Mouse (Mus musculus) MEL (cell line): ENCODE measurements around the gene Kif23. TPM values are rescaled to one million over a fixed set of nuclear protein-coding genes. Genes with fewer than 3 reads are reported as not detected.

Experiments
- DNase-seq: peaks from one replicate; pipeline ENCODE4 v3.0.0; 2011; ENCODE audit warnings: low read depth, low spot score
- H3K27ac ChIP-seq: 2 replicates; pipeline ENCODE4 v1.5.1; 2012; ENCODE audit warnings: low read depth, mild to moderate bottlenecking, control low read depth, low read length, moderate library complexity; ENCODE audit not compliant: control insufficient read depth
- H3K27me3 ChIP-seq, 2 experiments: fragments of 150-350 bp in 1 of 2; sonication (generic) in 1 of 2; 2 replicates each; pipeline ENCODE4 v1.6.1; 2012; ENCODE audit warnings: low read length in 2 of 2, mild to moderate bottlenecking in 2 of 2, improper control_type of control experiment in 1 of 2, moderate library complexity in 1 of 2; ENCODE audit not compliant: insufficient read depth in 2 of 2, control insufficient read depth in 1 of 2
- H3K36me3 ChIP-seq, 2 experiments: 2 replicates each; pipeline ENCODE4 v1.6.1; 2012 to 2014; ENCODE audit warnings: low read length in 2 of 2, improper control_type of control experiment in 1 of 2, inconsistent platforms in 1 of 2, mild to moderate bottlenecking in 1 of 2; ENCODE audit not compliant: insufficient read depth in 2 of 2, control insufficient read depth in 1 of 2
- H3K4me1 ChIP-seq, 2 experiments: fragments of 150-350 bp in 1 of 2; sonication (generic) in 1 of 2; 2 replicates each; pipeline ENCODE4 v1.6.1; 2012; ENCODE audit warnings: low read length in 2 of 2, improper control_type of control experiment in 1 of 2, mild to moderate bottlenecking in 1 of 2; ENCODE audit not compliant: insufficient read depth in 2 of 2, control insufficient read depth in 1 of 2
- H3K4me3 ChIP-seq, 2 experiments: fragments of 150-350 bp in 1 of 2; sonication (generic) in 1 of 2; 2 replicates each; pipeline ENCODE4 v1.5.1; 2012; ENCODE audit warnings: low read depth in 2 of 2, low read length in 2 of 2, mild to moderate bottlenecking in 2 of 2, moderate library complexity in 2 of 2, control low read depth in 1 of 2, improper control_type of control experiment in 1 of 2; ENCODE audit not compliant: control insufficient read depth in 1 of 2, insufficient read depth in 1 of 2
- H3K79me2 ChIP-seq: 2 replicates; pipeline ENCODE4 v1.6.1; 2012; ENCODE audit warnings: mild to moderate bottlenecking, low read length, moderate library complexity; ENCODE audit not compliant: control insufficient read depth, poor library complexity, insufficient read depth
- H3K9ac ChIP-seq: 2 replicates; pipeline ENCODE4 v1.6.1; 2012; ENCODE audit warnings: low read depth, mild to moderate bottlenecking, control low read depth, low read length, moderate library complexity; ENCODE audit not compliant: control insufficient read depth, poor library complexity, severe bottlenecking
- H3K9me3 ChIP-seq: fragments of 150-350 bp; sonication (generic); replicated peaks from 2 replicates; pipeline ENCODE4 v1.6.1; 2012; ENCODE audit warnings: mild to moderate bottlenecking, low read length, improper control_type of control experiment, moderate library complexity; ENCODE audit not compliant: insufficient read depth
- BHLHE40 ChIP-seq: IDR thresholded peaks from 2 replicates; pipeline ENCODE4 v1.6.1; 2012; ENCODE audit warnings: low read depth, mild to moderate bottlenecking, inconsistent platforms, low read length, improper control_type of control experiment, borderline replicate concordance
- CTCF ChIP-seq, 3 experiments: IDR thresholded peaks in 2 of 3; conservative IDR thresholded peaks in 1 of 3; 2 replicates each; pipeline ENCODE4 v1.5.1; 2011 to 2012; ENCODE audit warnings: low read length in 3 of 3, low read depth in 2 of 3, mild to moderate bottlenecking in 2 of 3, improper control_type of control experiment in 1 of 3, inconsistent platforms in 1 of 3, mixed read lengths in 1 of 3, moderate library complexity in 1 of 3; ENCODE audit not compliant: control insufficient read depth in 1 of 3, insufficient read depth in 1 of 3, poor library complexity in 1 of 3, severe bottlenecking in 1 of 3
- E2F4 ChIP-seq: IDR thresholded peaks from 2 replicates; pipeline ENCODE4 v1.6.1; 2011; ENCODE audit warnings: low read depth, low read length, improper control_type of control experiment, borderline replicate concordance
- EP300 ChIP-seq, 2 experiments: IDR thresholded peaks; 2 replicates each; pipeline ENCODE4 v1.6.1; 2011; ENCODE audit warnings: improper control_type of control experiment in 2 of 2, low read length in 2 of 2, low read depth in 1 of 2, mild to moderate bottlenecking in 1 of 2
- ETS1 ChIP-seq: IDR thresholded peaks from 2 replicates; pipeline ENCODE4 v1.6.1; 2012; ENCODE audit warnings: low read depth, mild to moderate bottlenecking, inconsistent platforms, low read length, improper control_type of control experiment, moderate library complexity
- GATA1 ChIP-seq: IDR thresholded peaks from 2 replicates; pipeline ENCODE4 v1.6.1; 2011; ENCODE audit warnings: low read depth, low read length, improper control_type of control experiment
- JUND ChIP-seq: IDR thresholded peaks from 2 replicates; pipeline ENCODE4 v1.6.1; 2011; ENCODE audit warnings: low read depth, mild to moderate bottlenecking, improper control_type of control experiment, low read length
- MAFK ChIP-seq: IDR thresholded peaks from 2 replicates; pipeline ENCODE4 v1.6.1; 2011; ENCODE audit warnings: low read depth, mild to moderate bottlenecking, low read length, improper control_type of control experiment, borderline replicate concordance
- MAX ChIP-seq: IDR thresholded peaks from 2 replicates; pipeline ENCODE4 v1.6.1; 2011; ENCODE audit warnings: low read length, improper control_type of control experiment
- MAZ ChIP-seq: IDR thresholded peaks from 2 replicates; pipeline ENCODE4 v1.6.1; 2012; ENCODE audit warnings: low read depth, mild to moderate bottlenecking, inconsistent platforms, low read length, improper control_type of control experiment
- MEF2A ChIP-seq: IDR thresholded peaks from 2 replicates; pipeline ENCODE4 v1.6.1; 2014; ENCODE audit warnings: low read depth, mild to moderate bottlenecking, inconsistent platforms, low read length, improper control_type of control experiment; ENCODE audit not compliant: poor library complexity, insufficient replicate concordance, severe bottlenecking; ENCODE audit errors: extremely low read depth
- MXI1 ChIP-seq: IDR thresholded peaks from 2 replicates; pipeline ENCODE4 v1.6.1; 2011; ENCODE audit warnings: mild to moderate bottlenecking, low read depth, low read length, improper control_type of control experiment
- MYB ChIP-seq: IDR thresholded peaks from 2 replicates; pipeline ENCODE4 v1.6.1; 2011; ENCODE audit warnings: mild to moderate bottlenecking, low read depth, low read length, improper control_type of control experiment
- MYC ChIP-seq: IDR thresholded peaks from 2 replicates; pipeline ENCODE4 v1.6.1; 2011; ENCODE audit warnings: low read depth, mild to moderate bottlenecking, low read length, improper control_type of control experiment, moderate library complexity
- NRF1 ChIP-seq: IDR thresholded peaks from 2 replicates; pipeline ENCODE4 v1.6.1; 2014; ENCODE audit warnings: low read depth, mild to moderate bottlenecking, inconsistent platforms, low read length, improper control_type of control experiment, moderate library complexity; ENCODE audit not compliant: poor library complexity, insufficient read depth, severe bottlenecking
- POLR2A ChIP-seq, 2 experiments: IDR thresholded peaks; 2 replicates each; pipeline ENCODE4 v1.6.1; 2011 to 2012; ENCODE audit warnings: low read length in 2 of 2, mild to moderate bottlenecking in 2 of 2, control low read depth in 1 of 2, improper control_type of control experiment in 1 of 2, low read depth in 1 of 2, moderate library complexity in 1 of 2; ENCODE audit not compliant: control insufficient read depth in 1 of 2, insufficient read depth in 1 of 2, poor library complexity in 1 of 2
- RCOR1 ChIP-seq: IDR thresholded peaks from 2 replicates; pipeline ENCODE4 v1.6.1; 2012; ENCODE audit warnings: low read depth, mild to moderate bottlenecking, inconsistent platforms, low read length, improper control_type of control experiment
- SIN3A ChIP-seq: IDR thresholded peaks from 2 replicates; pipeline ENCODE4 v1.6.1; 2012; ENCODE audit warnings: low read length, improper control_type of control experiment, inconsistent platforms
- TAL1 ChIP-seq: IDR thresholded peaks from 2 replicates; pipeline ENCODE4 v1.6.1; 2012; ENCODE audit warnings: mild to moderate bottlenecking, inconsistent platforms, low read length, moderate library complexity, mixed read lengths
- TBP ChIP-seq: IDR thresholded peaks from 2 replicates; pipeline ENCODE4 v1.8.0; 2011; ENCODE audit warnings: low read depth, low read length, improper control_type of control experiment
- TCF12 ChIP-seq: IDR thresholded peaks from 2 replicates; pipeline ENCODE4 v1.6.1; 2014; ENCODE audit warnings: low read depth, mild to moderate bottlenecking, inconsistent platforms, low read length, improper control_type of control experiment, moderate library complexity
- USF2 ChIP-seq, 2 experiments: IDR thresholded peaks; 2 replicates each; pipeline ENCODE4 v1.6.1; 2011 to 2012; ENCODE audit warnings: improper control_type of control experiment in 2 of 2, low read length in 2 of 2, borderline replicate concordance in 1 of 2, inconsistent platforms in 1 of 2, low read depth in 1 of 2, mild to moderate bottlenecking in 1 of 2; ENCODE audit not compliant: insufficient read depth in 1 of 2
- ZKSCAN1 ChIP-seq: IDR thresholded peaks from 2 replicates; pipeline ENCODE4 v1.6.1; 2012; ENCODE audit warnings: low read depth, mild to moderate bottlenecking, inconsistent platforms, low read length, improper control_type of control experiment, moderate library complexity
- ZNF384 ChIP-seq: IDR thresholded peaks from 2 replicates; pipeline ENCODE4 v1.6.1; 2012; ENCODE audit warnings: low read depth, mild to moderate bottlenecking, inconsistent platforms, low read length, improper control_type of control experiment
- polyA plus RNA-seq, 2 experiments: library from polyadenylated mRNA; stranded (reverse) in 1 of 2; unstranded in 1 of 2; fragments of >175 nt in 1 of 2; fragments of >200 nt in 1 of 2; gene quantifications; 2 replicates each; pipeline versions ENCODE4 v1.2.1 to v1.2.4; 2012; ENCODE audit warnings: low replicate concordance in 2 of 2, low read depth in 1 of 2; ENCODE audit not compliant: insufficient read length in 2 of 2, insufficient read depth in 1 of 2, missing spikeins in 1 of 2
- total RNA-seq: library from RNA; depleted of rRNA; stranded (reverse); fragments of 300-350 nt; gene quantifications from 2 replicates; pipeline ENCODE4 v1.2.3, GENCODE M21; 2012

Gene Kif23
- total and polyA plus RNA-seq, 3 experiments = 37.5 to 100 TPM; not detected in 1

DNA sequence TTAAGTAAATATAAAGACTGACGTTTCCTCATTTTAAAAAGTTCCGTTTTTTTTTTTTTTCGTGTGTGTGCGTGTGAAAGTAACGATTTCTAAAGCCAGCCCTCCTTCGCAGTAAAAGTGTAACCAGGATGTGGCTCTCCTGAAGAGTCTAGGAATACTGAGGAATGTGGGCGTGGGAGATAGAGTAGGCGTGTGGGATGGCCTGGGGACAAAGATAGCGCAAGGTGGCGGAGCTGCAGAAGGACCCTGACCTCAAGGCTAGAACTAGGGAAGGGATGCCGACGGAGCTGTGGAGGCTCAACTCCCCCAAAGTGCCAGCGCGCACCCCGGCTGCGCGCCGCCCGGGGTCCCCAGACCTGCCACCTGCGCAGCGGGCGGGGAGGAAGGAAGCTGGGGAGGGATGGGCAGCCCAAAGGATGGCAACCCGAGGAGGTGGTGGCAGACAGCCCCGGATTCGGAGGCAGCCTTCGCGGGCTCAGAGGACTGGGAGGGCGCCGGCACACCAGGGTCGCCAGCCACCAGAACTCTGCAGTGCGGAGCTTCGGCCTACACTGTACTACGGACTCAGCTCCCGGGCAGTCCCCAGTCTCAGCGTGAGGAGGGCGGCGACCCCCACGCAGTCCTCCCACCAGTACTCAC lies 482 bp downstream of the Kif23 start:
- 0 out of 2 replicates have a peak, but pooled peaks have one; percentile 46 for TF ChIP-seq MXI1
- peak; percentile 69; the same call in 1 of the 2 replicates for TF ChIP-seq SIN3A
- TF ChIP-seq RCOR1 = 0 out of 2 replicates have a peak, but pooled peaks have one; percentile 21
- no peak for TF ChIP-seq MAZ
- TF ChIP-seq JUND = no peak
- no peak for TF ChIP-seq BHLHE40
- peak; percentile 41; the same call in 1 of the 2 replicates for TF ChIP-seq ETS1
- TF ChIP-seq TCF12 = peak; percentile 23; the same call in 1 of the 2 replicates
- peak; percentile 55 for TF ChIP-seq TAL1
- 0 out of 2 replicates have a peak, but pooled peaks have one; percentile 33 for TF ChIP-seq TBP
- peak; percentile 95 for TF ChIP-seq ZNF384
- TF ChIP-seq EP300 (IDR thresholded peaks at IDR 0.05; ENCODE audit: low read depth in 1 of 2, low read length in 2 of 2) = 0 out of 4 replicates have a peak, but pooled peaks of 1 of the 2 experiments have one; percentile 35
- H3K9me3 ChIP-seq = no peaks in the 10 kb centered on the region
- H3K4me1 ChIP-seq = peaks cover 7 to 19% of the 10 kb centered on the region in 2 experiments
- peak overlapping the region; percentile 75 for H3K9ac ChIP-seq
- peak overlapping the region; percentile 56 for H3K27ac ChIP-seq
- peaks cover 14% of the 10 kb centered on the region for H3K79me2 ChIP-seq
- DNase-seq = peak; percentile 74
- H3K27me3 ChIP-seq = no peaks in the 10 kb centered on the region
- H3K36me3 ChIP-seq = peaks cover 5 to 36% of the 10 kb centered on the region in 2 experiments
- peak overlapping the region; percentile 72 to 95 for H3K4me3 ChIP-seq

DNA sequence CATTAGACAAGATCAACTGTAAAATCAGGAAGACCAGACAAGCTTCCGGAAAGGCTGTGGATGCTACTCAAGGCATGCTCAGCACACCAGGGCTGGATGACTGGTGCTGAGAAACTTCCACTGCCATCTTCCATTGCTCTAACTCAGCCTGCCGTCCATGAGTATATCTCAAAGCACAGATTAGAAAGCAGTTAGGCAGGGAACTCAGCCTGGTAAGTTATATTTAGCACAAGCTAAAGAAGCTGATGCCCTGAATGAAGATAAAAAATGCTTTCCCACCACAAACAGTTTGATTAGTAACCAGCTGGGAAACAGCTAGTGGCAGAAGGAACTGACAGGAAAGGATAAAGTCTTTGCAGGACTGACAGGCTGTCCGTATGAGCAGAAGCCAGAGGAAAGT lies 5.5 kb downstream of the Kif23 start:
- Histone ChIP-seq H3K9ac (no peak overlapping the region), H3K36me3 (peaks cover 35 to 41% of the 10 kb centered on the region in 2 experiments), H3K4me1 (peaks cover 12 to 19% of the 10 kb centered on the region in 2 experiments), H3K27me3 (no peaks in the 10 kb centered on the region), H3K4me3 (no peak overlapping the region), H3K27ac (peak overlapping the region; percentile 27; the same call in 1 of the 2 replicates), H3K79me2 (peaks cover 9% of the 10 kb centered on the region), H3K9me3 (no peaks in the 10 kb centered on the region)
- DNase-seq = peak; percentile 50
- TF ChIP-seq EP300 (IDR thresholded peaks at IDR 0.05; ENCODE audit: low read depth in 1 of 2, low read length in 2 of 2) (peak; percentile 75 to 90; a peak in 3 of 4 replicates), NRF1 (no peak), BHLHE40 (0 out of 2 replicates have a peak, but pooled peaks have one; percentile 36), CTCF (IDR thresholded peaks at IDR 0.05 in 2 of 3, conservative IDR thresholded peaks at IDR 0.05 in 1 of 3; ENCODE audit: control insufficient read depth in 1 of 3, insufficient read depth in 1 of 3, low read depth in 2 of 3, low read length in 3 of 3, poor library complexity in 1 of 3, severe bottlenecking in 1 of 3) (no peak), USF2 (IDR thresholded peaks at IDR 0.05; ENCODE audit: borderline replicate concordance in 1 of 2, insufficient read depth in 1 of 2, low read depth in 1 of 2, low read length in 2 of 2) (no peak), POLR2A (IDR thresholded peaks at IDR 0.05; ENCODE audit: control insufficient read depth in 1 of 2, insufficient read depth in 1 of 2, low read depth in 1 of 2, low read length in 2 of 2, poor library complexity in 1 of 2) (no peak), MAFK (peak; percentile 38; the same call in 1 of the 2 replicates), ZKSCAN1 (no peak), E2F4 (no peak), ZNF384 (0 out of 2 replicates have a peak, but pooled peaks have one; percentile 18), ETS1 (peak; percentile 97), MXI1 (0 out of 2 replicates have a peak, but pooled peaks have one; percentile 53), TAL1 (peak; percentile 54), MAX (peak; percentile 33; the same call in 1 of the 2 replicates), MYC (0 out of 2 replicates have a peak, but pooled peaks have one; percentile 26), SIN3A (peak; percentile 82), MEF2A (peak; percentile 96; the same call in 1 of the 2 replicates), RCOR1 (peak; percentile 92), MYB (peak; percentile 66; the same call in 1 of the 2 replicates), MAZ (no peak), GATA1 (peak; percentile 78), TCF12 (peak; percentile 76)
